11 mouse cellular contexts compared by ENCODE assay signal in genomic region chr3:109772120-109772519, GRCm38 (mm10).
"Had no signal": no experiment of that assay in that cellular context is flagged by ENCODE, and none has a peak within 500 bp of the region (broad histone marks: within the 10 kb centered on the region; RNA-seq: fewer than 3 reads in every experiment).

No protein-coding gene starts in this region.

- DNase-seq: kidney, postnatal 25 days; liver; lung, adult 2 months; lung, postnatal 36 days; right cerebral cortex, postnatal 14 days; thymus, postnatal 36 days had no signal

- H3K4me3 ChIP-seq: limb, embryonic 12.5 days; midbrain, embryonic 13.5 days; stomach, embryonic 15.5 days had no signal

- H3K36me3 ChIP-seq: limb, embryonic 12.5 days; midbrain, embryonic 13.5 days; stomach, embryonic 15.5 days had no signal

- H3K4me2 ChIP-seq: limb, embryonic 12.5 days; midbrain, embryonic 13.5 days; stomach, embryonic 15.5 days had no signal

- ATAC-seq: lung, postnatal 0 days had no signal

- H3K9me3 ChIP-seq: limb, embryonic 12.5 days; midbrain, embryonic 13.5 days; stomach, embryonic 15.5 days had no signal

- H3K27me3 ChIP-seq: limb, embryonic 12.5 days; midbrain, embryonic 13.5 days; stomach, embryonic 15.5 days had no signal

- H3K9ac ChIP-seq: limb, embryonic 12.5 days; liver, embryonic 14.5 days; midbrain, embryonic 13.5 days; stomach, embryonic 15.5 days had no signal

- H3K27ac ChIP-seq: limb, embryonic 12.5 days; liver, embryonic 14.5 days; stomach, embryonic 15.5 days had no signal

- H3K4me1 ChIP-seq: stomach, embryonic 15.5 days had no signal
